Mouse (Mus musculus): ENCODE results near the gene Fbrsl1. TPM values are rescaled to one million over a fixed set of nuclear protein-coding genes. Genes with fewer than 3 reads are reported as not detected.

The Fbrsl1 gene
- total RNA-seq, 2 experiments from 2014 or later: 79.9 to 94.0 TPM

GRCm38 (mm10) chr5:110395006-110395661 lies 53.2 kb downstream of the Fbrsl1 start:
- H3K4me3 ChIP-seq: no peak overlapping the region
- no peak for TF ChIP-seq CTCF (conservative IDR thresholded peaks at IDR 0.05)
- no peak for DNase-seq (ENCODE audit: low spot score in 2 of 2)
- H3K27ac ChIP-seq: no peak overlapping the region

GRCm38 (mm10) chr5:110392727-110393126 lies 55.6 kb downstream of the Fbrsl1 start:
- DNase-seq (ENCODE audit: low spot score in 2 of 2): no peak
- TF ChIP-seq CTCF (conservative IDR thresholded peaks at IDR 0.05): no peak
- Histone ChIP-seq H3K27ac (no peak overlapping the region), H3K4me3 (no peak overlapping the region)

GRCm38 (mm10) chr5:110390631-110391030 lies 57.7 kb downstream of the Fbrsl1 start:
- Histone ChIP-seq H3K4me3 (no peak overlapping the region), H3K27ac (no peak overlapping the region)
- DNase-seq (ENCODE audit: low spot score in 2 of 2): no peak

GRCm38 (mm10) chr5:110387332-110387731 lies 61.0 kb downstream of the Fbrsl1 start:
- TF ChIP-seq CTCF (conservative IDR thresholded peaks at IDR 0.05): no peak
- H3K27ac ChIP-seq: peak overlapping the region; percentile 64; the same call in 1 of the 2 replicates
- H3K4me3 ChIP-seq: peak overlapping the region; percentile 68
- DNase-seq (ENCODE audit: low spot score in 2 of 2): no peak

More at GRCm38 (mm10) chr5:110390631-110391030, 57.7 kb downstream of the Fbrsl1 start:
- no peak for TF ChIP-seq CTCF (conservative IDR thresholded peaks at IDR 0.05)

GRCm38 (mm10) chr5:110386371-110387330 lies 61.7 kb downstream of the Fbrsl1 start:
- Histone ChIP-seq H3K27ac (peak overlapping the region; percentile 64), H3K4me3 (peak overlapping the region; percentile 68)
- no peak for TF ChIP-seq CTCF (conservative IDR thresholded peaks at IDR 0.05)
- DNase-seq (ENCODE audit: low spot score in 2 of 2): peak; percentile 55 to 70

GRCm38 (mm10) chr5:110385263-110385662 lies 63.0 kb downstream of the Fbrsl1 start:
- TF ChIP-seq CTCF (conservative IDR thresholded peaks at IDR 0.05): no peak
- peak overlapping the region; percentile 15; the same call in 1 of the 2 replicates for H3K27ac ChIP-seq
- DNase-seq (ENCODE audit: low spot score in 2 of 2): no peak
- peak overlapping the region; percentile 20; the same call in 1 of the 2 replicates for H3K4me3 ChIP-seq

GRCm38 (mm10) chr5:110384491-110384890 lies 63.8 kb downstream of the Fbrsl1 start:
- Histone ChIP-seq H3K4me3 (no peak overlapping the region), H3K27ac (peak overlapping the region; percentile 15; the same call in 1 of the 2 replicates)
- TF ChIP-seq CTCF (conservative IDR thresholded peaks at IDR 0.05): no peak
- no peak for DNase-seq (ENCODE audit: low spot score in 2 of 2)

- DNase-seq (ENCODE audit: low spot score in 2 of 2): no peak
- peak; percentile 52 for TF ChIP-seq CTCF (conservative IDR thresholded peaks at IDR 0.05)
- Histone ChIP-seq H3K4me3 (no peak overlapping the region), H3K27ac (no peak overlapping the region)
Measured at GRCm38 (mm10) chr5:110379823-110380222, 68.5 kb downstream of the Fbrsl1 start.

GRCm38 (mm10) chr5:110379086-110379485 lies 69.2 kb downstream of the Fbrsl1 start:
- Histone ChIP-seq H3K4me3 (no peak overlapping the region), H3K27ac (0 out of 2 replicates have a peak overlapping the region, but pooled peaks have one; percentile 0)
- DNase-seq (ENCODE audit: low spot score in 2 of 2): no peak
- no peak for TF ChIP-seq CTCF (conservative IDR thresholded peaks at IDR 0.05)

- peak in 1 of 2 experiments; percentile 40 for DNase-seq (ENCODE audit: low spot score in 2 of 2)
Measured at GRCm38 (mm10) chr5:110378181-110378583, 70.1 kb downstream of the Fbrsl1 start.

GRCm38 (mm10) chr5:110376802-110377433 lies 71.4 kb downstream of the Fbrsl1 start:
- TF ChIP-seq CTCF (conservative IDR thresholded peaks at IDR 0.05): peak; percentile 86
- DNase-seq (ENCODE audit: low spot score in 2 of 2): peak; percentile 65 to 85
- Histone ChIP-seq H3K27ac (peak overlapping the region; percentile 79; the same call in 1 of the 2 replicates), H3K4me3 (no peak overlapping the region)

More at GRCm38 (mm10) chr5:110378181-110378583, 70.1 kb downstream of the Fbrsl1 start:
- H3K27ac ChIP-seq: peak overlapping the region; percentile 79
- no peak for TF ChIP-seq CTCF (conservative IDR thresholded peaks at IDR 0.05)
- H3K4me3 ChIP-seq: peak overlapping the region; percentile 27; the same call in 1 of the 2 replicates

GRCm38 (mm10) chr5:110363822-110364545 lies 84.3 kb downstream of the Fbrsl1 start:
- peak; percentile 35 for TF ChIP-seq CTCF (conservative IDR thresholded peaks at IDR 0.05)
- H3K27ac ChIP-seq: peak overlapping the region; percentile 80
- H3K4me3 ChIP-seq: peak overlapping the region; percentile 56
- no peak for DNase-seq (ENCODE audit: low spot score in 2 of 2)
